Mouse (Mus musculus) right cerebral cortex, adult 2 months (tissue): ENCODE results near the gene Kif3a.
"Not testable (repeated sequence)": the region's sequence is repeated elsewhere in the genome, so short reads cannot be mapped to it uniquely, and the experiment has no call there.

Experiments
- DNase-seq, 2 experiments: peaks; one replicate each; pipeline ENCODE4 v3.0.0; 2021 to 2022; ENCODE audit warnings: low spot score in 2 of 2

Kif3a gene

DNA sequence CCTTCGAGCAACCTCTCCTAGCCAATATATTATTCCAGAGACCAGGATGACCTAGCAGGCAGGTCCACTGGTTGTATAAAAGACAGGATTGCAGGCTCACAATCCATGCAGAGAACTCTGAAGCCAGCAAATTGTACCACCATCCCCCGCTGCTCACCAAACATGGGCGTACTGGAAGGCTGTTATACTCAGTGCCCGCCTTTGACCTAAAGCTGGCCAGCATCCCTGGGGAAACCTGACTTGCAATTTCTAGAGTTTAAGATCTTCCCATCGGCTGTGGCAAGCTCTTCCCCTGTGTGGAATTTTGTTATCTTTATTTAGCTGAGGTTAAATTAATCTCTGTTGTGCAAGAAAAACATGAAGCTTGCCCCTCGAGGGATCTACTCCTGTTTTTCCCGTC, 24.2 kb upstream of the Kif3a start:
- no peak for DNase-seq

- DNase-seq = no peak
Observed at GRCm38 (mm10) chr11:53546271-53546670, 20.9 kb upstream of the Kif3a start.

DNA sequence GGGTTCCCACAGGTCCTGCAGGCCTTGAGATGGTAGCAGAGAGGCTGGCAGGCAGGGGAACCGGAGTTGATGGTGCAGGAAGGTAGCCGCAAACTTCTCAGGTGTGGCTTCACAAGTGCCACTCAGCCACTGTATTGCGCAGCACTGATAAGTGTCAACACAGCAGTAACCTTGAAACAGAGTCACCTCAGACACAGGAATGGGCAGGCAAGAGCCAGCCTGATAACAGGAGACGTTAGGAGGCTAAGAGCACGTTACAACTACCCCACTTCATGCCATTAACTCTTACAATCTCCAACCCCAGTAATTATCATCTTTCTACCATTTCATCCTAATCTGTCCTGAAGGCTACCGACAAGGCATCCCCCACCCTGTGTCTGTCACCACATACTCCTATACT, 19.6 kb upstream of the Kif3a start:
- DNase-seq = no peak

DNA sequence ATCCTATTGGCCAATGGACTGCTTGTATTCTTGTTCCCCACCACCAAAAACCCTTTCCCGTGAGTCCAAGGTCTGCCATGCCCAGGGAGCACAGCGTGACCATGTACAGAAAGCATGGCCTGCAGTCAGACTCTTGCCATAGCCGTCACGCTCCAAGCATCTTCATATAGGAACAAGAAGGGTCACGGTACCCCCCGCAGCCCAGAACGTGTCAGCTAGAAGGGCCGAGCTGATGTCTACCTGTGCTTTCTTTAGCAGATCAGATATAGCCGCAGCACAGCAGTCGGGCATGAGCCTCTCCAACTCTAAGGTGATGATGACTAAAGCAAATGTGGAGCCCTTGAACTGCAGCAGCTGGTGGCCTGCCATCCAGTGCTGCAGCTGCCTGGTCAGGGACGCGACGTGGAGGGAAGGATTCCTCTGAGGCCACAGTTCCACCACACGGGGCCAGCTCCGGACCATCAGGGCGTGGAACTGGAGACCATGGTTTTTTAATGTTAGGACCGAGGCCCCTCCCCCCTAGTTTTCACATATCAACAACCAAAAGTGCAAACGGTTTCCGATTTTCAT, 19.1 kb upstream of the Kif3a start:
- no peak for DNase-seq

GRCm38 (mm10) chr11:53550714-53551113, 16.5 kb upstream of the Kif3a start:
- DNase-seq = no peak

DNA sequence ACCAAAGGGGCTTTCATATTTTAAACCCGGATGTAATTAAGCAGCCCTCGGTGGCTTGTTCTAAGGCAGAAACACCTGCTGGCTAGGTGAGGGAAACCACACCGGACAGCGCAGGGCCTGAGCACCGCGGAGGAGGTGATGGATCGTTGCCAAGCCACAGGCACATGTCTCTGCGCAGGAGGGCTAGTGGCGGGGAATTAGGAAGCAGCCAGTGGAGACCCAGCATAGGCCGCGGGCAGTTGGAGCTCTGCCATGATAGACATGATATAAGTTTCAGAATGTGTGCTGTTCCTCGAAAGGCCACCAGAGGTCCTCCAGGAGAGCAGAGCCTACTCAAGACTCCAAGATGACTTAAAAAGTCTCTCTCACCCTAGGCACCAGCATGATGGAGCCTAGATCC, 15.4 kb upstream of the Kif3a start:
- DNase-seq = no peak

- not testable (repeated sequence) for DNase-seq
Observed at GRCm38 (mm10) chr11:53556529-53556928, 10.7 kb upstream of the Kif3a start.

DNA sequence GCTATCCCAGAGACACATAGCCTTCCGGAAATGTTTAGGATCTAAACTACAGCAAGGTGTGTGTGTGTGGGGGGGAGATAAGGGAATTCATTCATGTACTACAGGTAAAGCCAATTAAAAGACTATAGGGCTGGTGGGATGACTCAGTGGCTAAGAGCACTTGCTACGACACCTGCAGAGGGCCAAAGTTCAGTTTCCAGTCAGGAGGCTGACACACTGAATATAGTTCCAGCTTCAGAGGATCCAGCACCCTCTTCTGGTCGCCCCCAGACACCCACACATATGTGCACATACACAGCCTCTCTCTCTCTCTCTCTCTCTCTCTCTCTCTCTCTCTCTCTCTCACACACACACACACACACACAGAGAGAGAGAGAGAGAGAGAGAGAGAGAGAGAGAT, 9.2 kb upstream of the Kif3a start:
- DNase-seq = not testable (repeated sequence)

DNA sequence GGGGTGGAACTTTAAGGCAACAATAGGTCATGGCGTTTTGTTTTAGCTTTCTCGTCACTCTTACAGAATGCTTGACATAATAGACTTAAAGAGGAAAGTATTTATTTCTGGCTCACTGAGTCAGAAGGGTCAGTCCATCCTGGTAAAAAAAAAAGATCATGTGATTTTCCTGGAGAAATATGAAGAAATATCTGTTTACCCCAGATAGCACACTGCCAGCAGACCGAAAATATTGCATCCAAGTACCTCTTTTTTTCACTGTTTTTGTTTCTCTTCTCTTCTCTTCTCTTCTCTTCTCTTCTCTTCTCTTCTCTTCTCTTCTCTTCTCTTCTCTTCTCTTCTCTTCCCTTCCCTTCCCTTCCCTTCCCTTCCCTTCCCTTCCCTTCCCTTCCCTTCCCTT, 7.2 kb upstream of the Kif3a start:
- DNase-seq = not testable (repeated sequence)

DNA sequence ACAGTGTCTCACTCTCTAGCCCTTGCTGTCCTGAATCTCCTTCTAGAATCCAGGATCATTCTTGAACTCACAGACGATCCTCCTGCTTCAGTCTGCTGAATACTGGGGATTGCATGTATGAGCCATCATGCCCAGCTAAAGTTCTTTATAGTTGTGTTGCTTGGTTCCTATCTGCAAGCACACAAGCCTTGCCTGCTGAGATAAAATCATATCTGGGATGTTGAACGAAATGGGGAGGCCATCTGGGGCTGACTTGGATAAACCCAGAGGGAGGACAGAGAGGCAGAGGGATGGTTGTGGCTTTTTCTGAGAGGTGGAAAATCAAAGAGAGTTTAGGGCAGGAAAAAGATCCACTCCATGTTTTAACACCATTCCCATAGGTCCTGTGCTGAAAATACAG, 5.2 kb upstream of the Kif3a start:
- no peak for DNase-seq

GRCm38 (mm10) chr11:53566646-53567045, 533 bp upstream of the Kif3a start:
- no peak for DNase-seq

GRCm38 (mm10) chr11:53580562-53580961, 13.4 kb downstream of the Kif3a start:
- no peak for DNase-seq

DNA sequence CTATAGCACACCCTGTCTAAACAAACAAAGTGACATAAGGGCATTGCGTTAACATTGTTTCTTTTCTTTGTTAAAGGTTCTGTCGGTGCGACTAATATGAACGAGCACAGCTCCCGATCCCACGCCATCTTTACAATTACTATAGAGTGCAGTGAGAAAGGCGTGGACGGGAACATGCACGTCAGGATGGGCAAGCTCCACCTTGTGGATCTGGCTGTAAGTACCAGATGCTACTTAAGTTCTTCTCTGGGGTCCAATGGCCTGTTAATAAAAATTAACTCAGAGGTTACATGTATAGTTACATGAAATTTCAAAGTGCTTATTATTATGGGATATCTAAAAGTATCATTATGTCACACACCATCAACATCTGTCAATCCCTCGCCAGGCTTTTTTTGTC, 16.0 kb downstream of the Kif3a start:
- no peak for DNase-seq

DNA sequence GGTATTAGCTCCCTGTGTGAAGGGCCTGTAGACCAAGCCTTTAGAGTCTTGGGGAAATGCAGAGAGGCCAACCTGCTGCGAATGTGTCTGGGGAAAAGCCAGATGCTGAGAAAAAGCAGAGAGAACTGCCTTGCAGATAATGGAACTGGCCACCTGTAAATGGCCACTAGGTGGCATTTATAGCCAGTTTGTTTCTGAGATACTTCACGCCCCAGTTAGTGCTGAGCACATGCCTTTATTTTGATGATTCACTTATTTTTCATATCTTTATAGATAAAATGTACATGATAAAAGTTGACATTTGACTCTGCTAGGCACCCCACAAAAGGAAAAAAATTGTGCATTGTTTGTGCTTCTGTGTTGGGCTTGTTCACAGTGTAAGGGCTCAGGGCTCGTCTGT, 17.7 kb downstream of the Kif3a start:
- peak in 1 of 2 experiments; percentile 32 for DNase-seq

- no peak for DNase-seq
Observed at GRCm38 (mm10) chr11:53585510-53585909, 18.3 kb downstream of the Kif3a start.

DNA sequence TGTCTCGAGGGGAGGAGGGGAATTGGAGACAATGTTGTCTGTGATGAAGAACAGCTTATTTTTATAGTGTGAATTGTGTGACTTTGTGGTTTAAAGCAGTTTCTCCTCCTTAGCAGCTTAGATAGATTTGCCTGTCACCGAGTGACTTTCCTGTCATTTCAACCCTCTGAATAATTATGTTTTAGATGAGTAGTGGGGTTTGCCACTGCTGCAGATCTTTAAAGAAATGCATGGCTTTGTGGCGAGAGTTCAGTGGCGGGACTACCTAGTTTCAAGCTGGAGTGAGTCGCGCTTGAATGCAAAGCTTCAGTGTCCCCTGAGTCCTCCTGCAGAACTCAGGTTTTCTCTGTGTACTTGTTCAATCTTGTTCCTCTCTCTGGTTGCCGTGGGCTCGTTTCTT, 21.1 kb downstream of the Kif3a start:
- no peak for DNase-seq

- peak; percentile 31 to 35 for DNase-seq
Observed at GRCm38 (mm10) chr11:53590368-53590768, 23.2 kb downstream of the Kif3a start.

GRCm38 (mm10) chr11:53591116-53591515, 23.9 kb downstream of the Kif3a start:
- DNase-seq = no peak

- DNase-seq = no peak
Observed at GRCm38 (mm10) chr11:53604983-53605382, 37.8 kb downstream of the Kif3a start.

- DNase-seq = no peak
Observed at GRCm38 (mm10) chr11:53605609-53606008, 38.4 kb downstream of the Kif3a start.

GRCm38 (mm10) chr11:53609231-53609630, 42.1 kb downstream of the Kif3a start:
- DNase-seq = no peak

- DNase-seq = no peak
Observed at GRCm38 (mm10) chr11:53609672-53610071, 42.5 kb downstream of the Kif3a start.

- DNase-seq = no peak
Observed at GRCm38 (mm10) chr11:53615172-53615571, 48.0 kb downstream of the Kif3a start.

DNA sequence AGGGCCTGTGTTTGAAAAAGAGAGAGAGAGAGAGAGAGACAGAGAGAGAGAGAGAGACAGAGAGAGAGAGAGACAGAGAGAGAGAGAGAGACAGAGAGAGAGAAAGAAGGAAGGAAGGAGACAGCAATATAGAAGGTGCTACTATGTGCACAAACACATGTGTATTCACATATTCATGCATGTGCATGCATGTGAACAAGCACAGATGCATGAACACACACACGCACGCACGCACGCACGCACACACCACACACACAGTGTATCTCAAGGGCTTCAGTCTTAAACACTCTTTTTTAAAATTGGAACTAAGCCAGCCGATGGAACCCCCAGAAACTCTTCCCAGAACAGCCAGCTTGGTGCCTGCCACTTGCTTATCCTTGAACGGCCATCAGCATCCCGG, 48.4 kb downstream of the Kif3a start:
- DNase-seq = no peak
